In genomic region chr4:53431585-53432234, GRCm38 (mm10) we compare ENCODE assay signal across 9 mouse cellular contexts. TPM values are rescaled to one million over a fixed set of nuclear protein-coding genes. Genes with fewer than 3 reads are reported as not detected.
DNase-seq lines count a peak whose midpoint lies in the region; ATAC-seq and TF ChIP-seq lines count a peak whose summit lies in the region.
"Had no signal": no experiment of that assay in that cellular context is flagged by ENCODE, and none has a peak within 500 bp of the region (broad histone marks: within the 10 kb centered on the region; RNA-seq: fewer than 3 reads in every experiment).

No protein-coding gene starts in this region.

- 57% methylated on average over 10 of the region's 10 CpGs for WGBS in liver, postnatal 0 days (ENCODE audit: insufficient replicate concordance)

- TF ChIP-seq EP300 in liver, postnatal 0 days (IDR thresholded peaks at IDR 0.05; ENCODE audit: low read depth): peak; percentile 98

- no peaks in the 10 kb centered on the region for H3K27me3 ChIP-seq in G1E (ENCODE audit: insufficient read depth, low read length)
- no peaks in the 10 kb centered on the region for H3K27me3 ChIP-seq in liver, postnatal 0 days (ENCODE audit: insufficient read depth, low read length)
- H3K27me3 ChIP-seq: midbrain, embryonic 13.5 days had no signal

- H3K9ac ChIP-seq in liver, postnatal 0 days (replicated peaks): no peak overlapping the region
- H3K9ac ChIP-seq: midbrain, embryonic 13.5 days had no signal

- TF ChIP-seq CTCF in G1E (IDR thresholded peaks at IDR 0.05; ENCODE audit: low read depth, low read length): no peak
- no peak for TF ChIP-seq CTCF in liver, postnatal 0 days (IDR thresholded peaks at IDR 0.05; ENCODE audit: low read depth)

- H3K36me3 ChIP-seq in G1E (replicated peaks): no peaks in the 10 kb centered on the region
- no peaks in the 10 kb centered on the region for H3K36me3 ChIP-seq in liver, postnatal 0 days (replicated peaks; ENCODE audit: insufficient read depth, low read length)
- H3K36me3 ChIP-seq: midbrain, embryonic 13.5 days had no signal

- peak overlapping the region; percentile 30; the same call in 1 of the 2 replicates for H3K4me2 ChIP-seq in liver, postnatal 0 days (ENCODE audit: low read depth, low read length)
- H3K4me2 ChIP-seq: midbrain, embryonic 13.5 days had no signal

- no peaks in the 10 kb centered on the region for H3K9me3 ChIP-seq in G1E (replicated peaks)
- no peaks in the 10 kb centered on the region for H3K9me3 ChIP-seq in liver, postnatal 0 days (ENCODE audit: low read length)
- H3K9me3 ChIP-seq: midbrain, embryonic 13.5 days had no signal

- peak overlapping the region; percentile 59 for H3K27ac ChIP-seq in liver, postnatal 0 days (ENCODE audit: low read depth)
- H3K27ac ChIP-seq: midbrain, embryonic 13.5 days had no signal

- peak; percentile 22; the same call in 1 of the 2 replicates for ATAC-seq in G1E (ENCODE audit: extremely low read depth, insufficient number of reproducible peaks, low FRiP score, poor library complexity, severe bottlenecking)
- ATAC-seq in erythroblast, adult 5-6 weeks (replicated peaks; ENCODE audit: low FRiP score, poor library complexity, severe bottlenecking): peak; percentile 96
- peak; percentile 98 for ATAC-seq in liver, postnatal 0 days
- ATAC-seq in CD4-positive, CD25-positive, alpha-beta regulatory T cell, adult 4 months: no peak
- ATAC-seq: midbrain, embryonic 13.5 days had no signal

- peaks cover 28% of the 10 kb centered on the region for H3K4me1 ChIP-seq in G1E (ENCODE audit: insufficient read depth, low read depth, low read length)
- H3K4me1 ChIP-seq in liver, postnatal 0 days (ENCODE audit: insufficient read depth): peaks cover 19% of the 10 kb centered on the region

- DNase-seq in G1E (ENCODE audit: low spot score) (peak; percentile 19), adipocyte (ENCODE audit: low spot score) (peak; percentile 50)
- peak; percentile 77 for DNase-seq in liver, postnatal 0 days
- no peak for DNase-seq in urinary bladder, postnatal 10 days (ENCODE audit: low spot score)
- DNase-seq in Muller cell, postnatal 12 days (ENCODE audit: inconsistent ontology term): no peak
- DNase-seq: thymus, adult 2 months had no signal

- H3K4me3 ChIP-seq in G1E (ENCODE audit: low read depth, low read length): no peak overlapping the region
- H3K4me3 ChIP-seq in liver, postnatal 0 days (ENCODE audit: low read depth, low read length): no peak overlapping the region
- H3K4me3 ChIP-seq: midbrain, embryonic 13.5 days had no signal

RNA-seq across cellular contexts. Expression of gene Slc44a1, which starts 8.5 kb away (rescaled TPM):
- total RNA-seq in G1E (2014; fragmentation: Nextera tagmentation) (42.3 and 44.7 TPM in 2 replicates), G1E (2017) (14.4 and 15.6 TPM in 2 replicates)
- 5.2 and 6.6 TPM in 2 replicates for polyA plus RNA-seq in G1E (2012)
- 27.3 and 36.4 TPM in 2 replicates for total RNA-seq in erythroblast, adult 5-6 weeks (2015; ENCODE audit: low replicate concordance)
- 37.0 and 49.6 TPM in 2 replicates for total RNA-seq in erythroblast, adult 5-6 weeks (2017; ENCODE audit: low replicate concordance)
- polyA plus RNA-seq in liver, postnatal 0 days (2015; fragmentation: Nextera tagmentation; extraction: Ambion mirVana): 10.7 and 11.6 TPM in 2 replicates
- polyA plus RNA-seq in CD4-positive, CD25-positive, alpha-beta regulatory T cell, adult 4 months (2017; shearing (Covaris generic)): 1 to 10 TPM; 1.7 to 4.1 TPM

Comparison
In these comparisons a context has a peak if more than half of its experiments do, and no peak if none do; other contexts are left out.
1. DNase-seq: peak in G1E (single experiment), adipocyte (single experiment) and liver, postnatal 0 days (single experiment); none in urinary bladder, postnatal 10 days (single experiment) and Muller cell, postnatal 12 days (single experiment).